Mouse (Mus musculus): ENCODE results near the gene Trdmt1. TPM values are rescaled to one million over a fixed set of nuclear protein-coding genes. Genes with fewer than 3 reads are reported as not detected.

Trdmt1 gene
- total RNA-seq, 2 experiments from 2014 or later, result 3.8 to 4.6 TPM

DNA sequence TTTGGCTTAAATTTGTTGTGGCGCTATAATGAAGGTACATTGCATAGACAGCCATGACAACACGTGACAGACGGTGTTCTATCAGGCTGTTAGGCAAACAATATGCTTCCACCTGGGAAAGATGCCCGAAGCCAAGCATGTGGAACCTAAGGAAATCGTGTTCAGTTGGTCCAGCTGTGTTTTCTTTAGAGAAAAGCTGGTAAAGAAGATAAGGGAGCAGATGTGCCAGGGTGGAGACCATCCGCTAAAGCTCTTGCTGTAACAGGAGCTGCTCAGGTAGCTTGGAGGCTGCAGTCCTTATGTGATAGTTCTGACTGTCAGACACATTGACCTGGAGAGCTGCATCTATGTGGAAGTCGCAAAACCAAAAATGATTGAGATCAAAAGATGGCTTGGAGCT is 45.3 kb downstream of the Trdmt1 start:
- DNase-seq, result no peak

GRCm38 (mm10) chr2:13496087-13496486 is 48.4 kb downstream of the Trdmt1 start:
- DNase-seq, result no peak

DNA sequence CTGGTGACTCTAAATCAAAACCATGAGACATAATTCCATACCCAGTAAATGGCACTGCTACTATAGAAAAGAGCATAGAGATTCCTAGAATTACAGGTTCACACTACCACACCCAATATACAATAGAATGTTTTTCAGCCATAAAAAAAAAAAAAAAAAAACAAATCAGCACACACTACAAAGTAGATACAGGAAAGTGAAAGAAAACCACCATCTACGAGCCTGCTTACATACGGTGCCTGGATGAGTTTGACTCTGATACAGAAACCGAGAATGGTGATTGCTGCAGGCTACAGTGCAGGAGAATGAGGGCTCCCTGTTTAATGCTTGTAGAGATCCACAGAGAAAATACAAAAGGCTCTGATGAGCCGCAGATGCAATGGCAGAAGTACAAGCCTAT is 51.5 kb downstream of the Trdmt1 start:
- no peak for DNase-seq

GRCm38 (mm10) chr2:13491734-13492133 is 52.7 kb downstream of the Trdmt1 start, which contains the start of gene Cubn:
TSS of gene Cubn (minus strand) at chr2:13491813.
- no peak for DNase-seq

GRCm38 (mm10) chr2:13490480-13490879 is 54.0 kb downstream of the Trdmt1 start:
- DNase-seq, result no peak

GRCm38 (mm10) chr2:13486470-13486869 is 58.0 kb downstream of the Trdmt1 start:
- no peak for DNase-seq

DNA sequence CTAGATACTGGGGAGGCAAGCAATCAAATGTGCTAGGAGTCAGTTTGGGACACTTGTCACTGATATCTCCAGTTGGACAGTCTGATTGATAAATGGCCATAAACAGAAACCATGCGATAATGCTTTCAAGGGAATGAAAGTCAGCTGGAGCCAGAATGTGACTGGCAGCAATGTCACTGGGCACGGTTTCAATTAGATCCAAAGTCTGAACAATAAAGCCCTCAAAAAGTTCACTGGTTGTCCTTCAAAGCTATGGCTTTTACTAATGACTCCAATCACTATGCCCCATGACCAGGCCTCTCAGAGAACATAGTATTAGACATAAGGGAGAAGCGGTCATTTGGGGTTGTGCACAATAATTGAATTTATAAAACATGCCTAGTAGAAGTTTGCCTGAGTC is 59.9 kb downstream of the Trdmt1 start:
- DNase-seq, result no peak

DNA sequence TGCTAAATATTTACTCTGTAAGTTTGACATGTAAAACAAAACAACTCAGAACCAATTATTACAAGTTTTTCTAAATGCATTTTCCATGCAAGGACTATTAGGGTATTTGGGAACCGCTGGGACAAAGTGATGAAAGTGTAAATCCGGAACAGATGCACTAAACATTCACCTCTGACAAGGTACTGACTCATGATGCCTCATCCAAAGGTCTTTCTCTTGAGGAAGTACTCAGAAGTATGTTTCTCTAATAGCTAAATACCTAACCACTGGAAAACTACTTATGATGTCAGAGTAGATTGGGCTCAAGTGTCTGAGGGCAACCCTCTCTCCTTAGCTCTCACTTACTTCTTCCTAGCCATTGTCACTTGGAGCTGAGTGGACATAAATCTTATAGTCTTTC is 63.7 kb downstream of the Trdmt1 start:
- DNase-seq, result no peak

DNA sequence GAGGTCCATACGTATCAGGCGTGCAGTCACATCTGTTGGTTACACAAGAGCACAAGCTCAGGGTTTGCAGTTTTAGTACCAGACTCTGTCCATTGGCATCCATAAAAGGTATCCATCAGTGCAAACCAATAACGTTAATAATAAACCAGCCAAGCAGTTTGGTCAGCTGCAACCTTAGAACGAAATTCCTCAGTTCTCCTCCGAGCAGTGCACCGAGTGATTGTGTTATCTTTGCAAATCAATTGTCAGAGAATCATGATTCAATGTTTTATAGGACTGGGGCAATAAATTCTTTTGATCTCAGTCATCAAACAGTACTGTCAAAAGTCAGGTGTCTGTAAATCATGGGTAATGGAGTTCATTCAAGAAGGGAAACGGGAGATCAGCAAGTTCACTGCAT is 65.3 kb downstream of the Trdmt1 start:
- no peak for DNase-seq

- no peak for DNase-seq
Measured at GRCm38 (mm10) chr2:13470108-13470507, 74.4 kb downstream of the Trdmt1 start.

GRCm38 (mm10) chr2:13469641-13470040 is 74.8 kb downstream of the Trdmt1 start:
- DNase-seq, result no peak

- DNase-seq, result no peak
Measured at GRCm38 (mm10) chr2:13466685-13467084, 77.8 kb downstream of the Trdmt1 start.

Other genes with a start within 250 kb of the Trdmt1 start
- gene Cubn, start 52.9 kb downstream of the Trdmt1 start, total RNA-seq (2021), result under 1 TPM; 0.05 to 0.08 TPM
- 100 to 1,000 TPM; 144 to 281 TPM for gene Vim, start 29.3 kb upstream of the Trdmt1 start, total RNA-seq (2021)
- under 1 TPM; 0.32 to 0.69 TPM for gene St8sia6, start 249.4 kb upstream of the Trdmt1 start, total RNA-seq (2021)

All from gastrocnemius, postnatal 25 days (tissue).